Mouse (Mus musculus): ENCODE results near the gene Trip12. TPM values are rescaled to one million over a fixed set of nuclear protein-coding genes. Genes with fewer than 3 reads are reported as not detected.
A peak's percentile ranks its signal among the peaks of the same experiment; 100 is the strongest.

The Trip12 gene
- polyA plus RNA-seq, 1 experiment from 2014 or later = 64.4 TPM

DNA sequence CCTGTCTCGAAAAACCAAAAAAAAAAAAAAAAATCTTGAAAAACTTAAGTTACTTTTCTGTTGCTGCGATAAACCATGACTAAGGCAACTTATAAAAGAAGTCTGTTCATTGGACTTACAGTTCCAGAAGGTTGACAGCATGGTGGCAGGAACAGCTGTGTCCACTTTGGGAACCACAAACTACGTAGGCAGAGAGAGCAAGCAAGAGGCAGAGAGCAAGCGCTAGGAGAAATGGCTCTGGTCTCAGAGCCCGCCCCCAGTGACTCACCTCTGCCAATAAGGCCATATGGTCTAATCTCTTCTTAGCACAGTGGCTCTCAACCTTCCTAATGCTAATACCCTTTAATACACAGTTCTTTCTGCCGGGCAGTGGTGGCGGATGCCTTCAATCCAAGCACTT is 9.5 kb upstream of the Trip12 start:
- H3K27ac ChIP-seq (replicated peaks in 1 of 2; ENCODE audit: control insufficient read depth in 1 of 2, insufficient read depth in 1 of 2, low read depth in 2 of 2, low read length in 2 of 2) = no peak overlapping the region
- no peaks in the 10 kb centered on the region for H3K36me3 ChIP-seq (ENCODE audit: control insufficient read depth, insufficient read depth, low read length)
- no peaks in the 10 kb centered on the region for H3K9me3 ChIP-seq (ENCODE audit: control insufficient read depth, low read length)
- no peak overlapping the region for H3K4me2 ChIP-seq (ENCODE audit: low read length)
- H3K9ac ChIP-seq (ENCODE audit: low read length) = no peak overlapping the region
- no peak for ATAC-seq (ENCODE audit: insufficient number of reproducible peaks, insufficient read depth, low FRiP score, low read depth)
- no peaks in the 10 kb centered on the region for H3K27me3 ChIP-seq (ENCODE audit: control insufficient read depth, insufficient read depth, low read length)
- 90% methylated on average over 7 of the region's 7 CpGs for WGBS
- H3K4me3 ChIP-seq (ENCODE audit: control insufficient read depth in 1 of 2, insufficient read depth in 1 of 2, low read depth in 1 of 2, low read length in 2 of 2) = no peak overlapping the region
- H3K4me1 ChIP-seq (ENCODE audit: control insufficient read depth in 2 of 2, insufficient read depth in 2 of 2, low read length in 2 of 2) = no peaks in the 10 kb centered on the region

DNA sequence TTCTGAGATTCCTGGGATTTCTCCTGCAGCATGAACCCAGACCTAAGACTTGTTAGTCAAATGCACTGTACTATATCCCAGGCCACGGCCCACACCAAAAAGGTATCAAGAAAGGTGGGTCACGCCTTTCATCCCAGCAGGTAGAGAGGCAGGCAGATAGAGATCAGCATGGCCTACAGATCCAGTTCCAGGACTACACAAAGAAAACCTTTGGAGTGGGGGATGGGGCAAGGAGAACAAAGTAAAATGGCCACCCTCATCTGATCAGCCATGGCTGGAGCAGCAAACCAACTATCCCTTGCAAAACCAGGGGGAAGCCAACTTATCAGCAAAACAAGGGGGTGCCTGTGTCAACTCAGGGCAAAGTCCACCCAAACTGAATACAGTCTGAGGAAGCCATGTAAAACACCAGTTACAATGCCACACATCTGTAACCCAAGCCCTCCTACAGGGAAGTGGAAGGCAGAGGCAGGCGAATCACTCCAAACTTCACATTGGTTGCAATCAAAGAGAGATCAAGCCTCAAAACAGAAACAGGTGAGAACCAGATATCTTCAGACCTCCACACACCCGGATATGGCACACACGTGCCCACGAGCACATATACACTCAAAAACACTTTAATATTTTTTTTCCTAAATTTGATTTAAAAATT is 8.6 kb upstream of the Trip12 start:
- H3K4me1 ChIP-seq (ENCODE audit: control insufficient read depth in 2 of 2, insufficient read depth in 2 of 2, low read length in 2 of 2) = no peaks in the 10 kb centered on the region
- WGBS = 91% methylated on average over 6 of the region's 6 CpGs
- H3K4me3 ChIP-seq (ENCODE audit: control insufficient read depth in 1 of 2, insufficient read depth in 1 of 2, low read depth in 1 of 2, low read length in 2 of 2) = no peak overlapping the region
- ATAC-seq (ENCODE audit: insufficient number of reproducible peaks, insufficient read depth, low FRiP score, low read depth) = no peak
- no peaks in the 10 kb centered on the region for H3K9me3 ChIP-seq (ENCODE audit: control insufficient read depth, low read length)
- H3K4me2 ChIP-seq (ENCODE audit: low read length) = no peak overlapping the region
- no peak overlapping the region for H3K27ac ChIP-seq (replicated peaks in 1 of 2; ENCODE audit: control insufficient read depth in 1 of 2, insufficient read depth in 1 of 2, low read depth in 2 of 2, low read length in 2 of 2)
- no peaks in the 10 kb centered on the region for H3K36me3 ChIP-seq (ENCODE audit: control insufficient read depth, insufficient read depth, low read length)
- no peaks in the 10 kb centered on the region for H3K27me3 ChIP-seq (ENCODE audit: control insufficient read depth, insufficient read depth, low read length)
- H3K9ac ChIP-seq (ENCODE audit: low read length) = no peak overlapping the region

- Histone ChIP-seq H3K4me3 (ENCODE audit: control insufficient read depth in 1 of 2, insufficient read depth in 1 of 2, low read depth in 1 of 2, low read length in 2 of 2) (no peak overlapping the region), H3K27me3 (ENCODE audit: control insufficient read depth, insufficient read depth, low read length) (no peaks in the 10 kb centered on the region), H3K9me3 (ENCODE audit: control insufficient read depth, low read length) (no peaks in the 10 kb centered on the region), H3K4me1 (ENCODE audit: control insufficient read depth in 2 of 2, insufficient read depth in 2 of 2, low read length in 2 of 2) (no peaks in the 10 kb centered on the region), H3K4me2 (ENCODE audit: low read length) (no peak overlapping the region), H3K27ac (replicated peaks in 1 of 2; ENCODE audit: control insufficient read depth in 1 of 2, insufficient read depth in 1 of 2, low read depth in 2 of 2, low read length in 2 of 2) (no peak overlapping the region), H3K36me3 (ENCODE audit: control insufficient read depth, insufficient read depth, low read length) (no peaks in the 10 kb centered on the region), H3K9ac (ENCODE audit: low read length) (no peak overlapping the region)
- WGBS = 94% methylated on average over 3 of the region's 3 CpGs
- ATAC-seq (ENCODE audit: insufficient number of reproducible peaks, insufficient read depth, low FRiP score, low read depth) = no peak
Observed at GRCm38 (mm10) chr1:84848335-84848734, 8.0 kb upstream of the Trip12 start.

GRCm38 (mm10) chr1:84847698-84848097 is 7.4 kb upstream of the Trip12 start:
- Histone ChIP-seq H3K36me3 (ENCODE audit: control insufficient read depth, insufficient read depth, low read length) (0 out of 2 replicates have a peak, but pooled peaks cover 5% of the 10 kb centered on the region), H3K9me3 (ENCODE audit: control insufficient read depth, low read length) (no peaks in the 10 kb centered on the region), H3K4me2 (ENCODE audit: low read length) (no peak overlapping the region), H3K9ac (ENCODE audit: low read length) (no peak overlapping the region), H3K27ac (replicated peaks in 1 of 2; ENCODE audit: control insufficient read depth in 1 of 2, insufficient read depth in 1 of 2, low read depth in 2 of 2, low read length in 2 of 2) (no peak overlapping the region), H3K27me3 (ENCODE audit: control insufficient read depth, insufficient read depth, low read length) (no peaks in the 10 kb centered on the region), H3K4me3 (ENCODE audit: control insufficient read depth in 1 of 2, insufficient read depth in 1 of 2, low read depth in 1 of 2, low read length in 2 of 2) (no peak overlapping the region), H3K4me1 (ENCODE audit: control insufficient read depth in 2 of 2, insufficient read depth in 2 of 2, low read length in 2 of 2) (no peaks in the 10 kb centered on the region)
- 84% methylated on average over 7 of the region's 7 CpGs for WGBS
- ATAC-seq (ENCODE audit: insufficient number of reproducible peaks, insufficient read depth, low FRiP score, low read depth) = no peak

- Histone ChIP-seq H3K9me3 (ENCODE audit: control insufficient read depth, low read length) (no peaks in the 10 kb centered on the region), H3K4me3 (ENCODE audit: control insufficient read depth in 1 of 2, insufficient read depth in 1 of 2, low read depth in 1 of 2, low read length in 2 of 2) (no peak overlapping the region), H3K4me2 (ENCODE audit: low read length) (no peak overlapping the region), H3K27ac (replicated peaks in 1 of 2; ENCODE audit: control insufficient read depth in 1 of 2, insufficient read depth in 1 of 2, low read depth in 2 of 2, low read length in 2 of 2) (no peak overlapping the region), H3K9ac (ENCODE audit: low read length) (no peak overlapping the region), H3K4me1 (ENCODE audit: control insufficient read depth in 2 of 2, insufficient read depth in 2 of 2, low read length in 2 of 2) (peaks cover 0 to 7% of the 10 kb centered on the region in 2 experiments; a peak in 1 of 4 replicates), H3K27me3 (ENCODE audit: control insufficient read depth, insufficient read depth, low read length) (no peaks in the 10 kb centered on the region), H3K36me3 (ENCODE audit: control insufficient read depth, insufficient read depth, low read length) (0 out of 2 replicates have a peak, but pooled peaks cover 5% of the 10 kb centered on the region)
- ATAC-seq (ENCODE audit: insufficient number of reproducible peaks, insufficient read depth, low FRiP score, low read depth) = no peak
- WGBS = 95% methylated on average over 2 of the region's 2 CpGs
Observed at GRCm38 (mm10) chr1:84843366-84843765, 3.0 kb upstream of the Trip12 start.

GRCm38 (mm10) chr1:84841061-84841460 is 745 bp upstream of the Trip12 start:
- H3K9ac ChIP-seq (ENCODE audit: low read length) = peak overlapping the region; percentile 99; the same call in 1 of the 2 replicates
- no peak overlapping the region for H3K27ac ChIP-seq (replicated peaks in 1 of 2; ENCODE audit: control insufficient read depth in 1 of 2, insufficient read depth in 1 of 2, low read depth in 2 of 2, low read length in 2 of 2)
- 0 out of 2 replicates have a peak, but pooled peaks cover 5% of the 10 kb centered on the region for H3K36me3 ChIP-seq (ENCODE audit: control insufficient read depth, insufficient read depth, low read length)
- no peaks in the 10 kb centered on the region for H3K9me3 ChIP-seq (ENCODE audit: control insufficient read depth, low read length)
- peak overlapping the region; percentile 81 for H3K4me2 ChIP-seq (ENCODE audit: low read length)
- WGBS = 63% methylated on average over 3 of the region's 3 CpGs
- H3K27me3 ChIP-seq (ENCODE audit: control insufficient read depth, insufficient read depth, low read length) = no peaks in the 10 kb centered on the region
- ATAC-seq (ENCODE audit: insufficient number of reproducible peaks, insufficient read depth, low FRiP score, low read depth) = no peak
- H3K4me1 ChIP-seq (ENCODE audit: control insufficient read depth in 2 of 2, insufficient read depth in 2 of 2, low read length in 2 of 2) = peaks cover 0 to 14% of the 10 kb centered on the region in 2 experiments; a peak in 3 of 4 replicates
- H3K4me3 ChIP-seq (ENCODE audit: control insufficient read depth in 1 of 2, insufficient read depth in 1 of 2, low read depth in 1 of 2, low read length in 2 of 2) = peak overlapping the region in 1 of 2 experiments; percentile 80; a peak in 1 of 4 replicates

GRCm38 (mm10) chr1:84839309-84840017 is 853 bp downstream of the Trip12 start, which contains the start of gene Fbxo36:
Fbxo36 (plus strand) TSS chr1:84839841.
- Histone ChIP-seq H3K4me3 (ENCODE audit: control insufficient read depth in 1 of 2, insufficient read depth in 1 of 2, low read depth in 1 of 2, low read length in 2 of 2) (peak within 1 kb of the TSS; percentile 80 to 84), H3K27me3 (ENCODE audit: control insufficient read depth, insufficient read depth, low read length) (no peaks in the 10 kb centered on the region), H3K9ac (ENCODE audit: low read length) (peak within 1 kb of the TSS; percentile 99), H3K4me2 (ENCODE audit: low read length) (peak within 1 kb of the TSS; percentile 81), H3K36me3 (ENCODE audit: control insufficient read depth, insufficient read depth, low read length) (0 out of 2 replicates have a peak, but pooled peaks cover 5% of the 10 kb centered on the region), H3K4me1 (ENCODE audit: control insufficient read depth in 2 of 2, insufficient read depth in 2 of 2, low read length in 2 of 2) (peaks cover 0 to 14% of the 10 kb centered on the region in 2 experiments; a peak in 3 of 4 replicates), H3K27ac (replicated peaks in 1 of 2; ENCODE audit: control insufficient read depth in 1 of 2, insufficient read depth in 1 of 2, low read depth in 2 of 2, low read length in 2 of 2) (peak within 1 kb of the TSS; percentile 89 to 95), H3K9me3 (ENCODE audit: control insufficient read depth, low read length) (no peaks in the 10 kb centered on the region)
- ATAC-seq (ENCODE audit: insufficient number of reproducible peaks, insufficient read depth, low FRiP score, low read depth) = peak; percentile 88
- under 1% methylated on average over 51 of the region's 54 CpGs for WGBS
